Mouse (Mus musculus) thymus, postnatal 14 days (tissue): ENCODE results near the gene Mcemp1.

Experiments
- DNase-seq: peaks from one replicate; pipeline ENCODE4 v3.0.0; 2021

Gene Mcemp1

GRCm38 (mm10) chr8:3674671-3675070 lies 9.1 kb downstream of the Mcemp1 start:
- no peak for DNase-seq

GRCm38 (mm10) chr8:3676131-3676992 lies 10.8 kb downstream of the Mcemp1 start, which contains the start of gene Trappc5:
Gene Trappc5 (plus strand): TSS chr8:3676299.
- DNase-seq: peak; percentile 95

- DNase-seq: no peak
Observed at GRCm38 (mm10) chr8:3676993-3677579, 11.5 kb downstream of the Mcemp1 start.

GRCm38 (mm10) chr8:3678831-3679230 lies 13.3 kb downstream of the Mcemp1 start:
- DNase-seq: no peak

GRCm38 (mm10) chr8:3679236-3679635 lies 13.7 kb downstream of the Mcemp1 start:
- no peak for DNase-seq

GRCm38 (mm10) chr8:3679656-3680055 lies 14.1 kb downstream of the Mcemp1 start:
- DNase-seq: no peak

GRCm38 (mm10) chr8:3682435-3682834 lies 16.9 kb downstream of the Mcemp1 start:
- no peak for DNase-seq

- no peak for DNase-seq
Observed at GRCm38 (mm10) chr8:3683408-3684176, 18.0 kb downstream of the Mcemp1 start.

GRCm38 (mm10) chr8:3684530-3684929 lies 19.0 kb downstream of the Mcemp1 start:
- no peak for DNase-seq

GRCm38 (mm10) chr8:3685422-3685821 lies 19.9 kb downstream of the Mcemp1 start:
- DNase-seq: no peak

GRCm38 (mm10) chr8:3687537-3687936 lies 22.0 kb downstream of the Mcemp1 start:
- DNase-seq: no peak

GRCm38 (mm10) chr8:3690774-3691173 lies 25.2 kb downstream of the Mcemp1 start:
- DNase-seq: no peak

- DNase-seq: no peak
Observed at GRCm38 (mm10) chr8:3694121-3694520, 28.6 kb downstream of the Mcemp1 start, which contains the start of gene Fcer2a. Gene Fcer2a (minus strand): TSS chr8:3694175.

GRCm38 (mm10) chr8:3701491-3701890 lies 35.9 kb downstream of the Mcemp1 start:
- no peak for DNase-seq

GRCm38 (mm10) chr8:3705711-3706110 lies 40.2 kb downstream of the Mcemp1 start:
- DNase-seq: peak; percentile 32

GRCm38 (mm10) chr8:3707611-3708010 lies 42.1 kb downstream of the Mcemp1 start:
- DNase-seq: no peak

- no peak for DNase-seq
Observed at GRCm38 (mm10) chr8:3710312-3710711, 44.8 kb downstream of the Mcemp1 start.

- DNase-seq: peak; percentile 13
Observed at GRCm38 (mm10) chr8:3711646-3712045, 46.1 kb downstream of the Mcemp1 start.

GRCm38 (mm10) chr8:3717321-3717954 lies 51.9 kb downstream of the Mcemp1 start:
- DNase-seq: no peak

GRCm38 (mm10) chr8:3718559-3718958 lies 53.0 kb downstream of the Mcemp1 start:
- peak; percentile 83 for DNase-seq
